Mouse (Mus musculus) heart, adult 18-20 months (tissue): ENCODE measurements at regions not wholly inside any gene's neighbourhood (a gene's known extent, or its start where the extent isn't known, plus 50 kb on each side); places are given as distances from the start of the nearest gene placed in this dataset.
A peak's percentile ranks its signal among the peaks of the same experiment; 100 is the strongest.

Experiments used
- DNase-seq, 2 experiments: peaks; one replicate each; pipeline ENCODE4 v3.0.0; 2021 to 2022; ENCODE audit warnings: mixed read lengths in 1 of 2

- peak; percentile 68 to 75 for DNase-seq
Measured at GRCm38 (mm10) chr10:17599246-17599645, 123.8 kb upstream of the Cited2 start.

DNA sequence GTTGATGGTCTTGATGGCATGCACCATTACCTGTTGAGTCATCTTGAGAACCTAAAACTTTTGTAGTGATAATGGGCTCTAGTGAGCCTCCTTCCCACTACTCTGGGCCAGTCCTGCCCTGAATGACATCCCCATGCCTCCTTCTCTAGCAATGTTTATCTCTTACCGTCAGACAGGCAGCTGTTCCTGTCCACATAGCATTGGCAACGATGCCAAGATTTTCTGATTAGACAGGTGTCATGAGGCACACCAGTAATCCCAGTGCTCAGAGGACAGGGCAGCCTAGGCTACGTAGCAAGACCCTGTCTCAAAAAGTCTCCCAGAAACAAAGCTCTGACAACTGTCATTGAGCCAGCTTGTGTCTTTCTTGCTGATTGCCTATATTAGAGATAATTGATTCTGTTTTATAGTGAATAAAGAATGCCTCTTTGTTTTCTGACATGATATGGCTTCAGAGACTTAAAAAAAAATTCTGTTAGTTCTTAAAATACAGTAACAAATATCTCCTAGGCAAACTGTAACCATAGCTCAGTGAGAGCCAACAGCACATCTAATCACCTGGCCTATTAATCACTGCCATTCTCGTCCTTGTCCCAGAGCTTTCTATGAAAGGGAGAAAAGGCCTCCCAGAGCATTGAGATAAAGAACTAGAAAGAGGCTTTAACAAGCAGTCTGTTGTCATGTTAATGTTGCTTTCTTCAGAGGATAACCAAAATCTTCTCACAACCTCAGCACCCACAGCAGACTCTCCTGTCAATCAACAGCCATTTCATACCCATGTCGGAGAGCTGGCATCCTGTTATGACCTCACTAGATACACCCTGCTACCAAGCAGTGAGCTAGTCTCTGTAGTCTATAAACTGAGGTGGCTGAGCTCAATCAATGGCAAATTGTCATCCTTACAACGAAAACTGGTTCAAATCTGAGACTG, 122.9 kb upstream of the Cited2 start:
- DNase-seq: no peak

DNA sequence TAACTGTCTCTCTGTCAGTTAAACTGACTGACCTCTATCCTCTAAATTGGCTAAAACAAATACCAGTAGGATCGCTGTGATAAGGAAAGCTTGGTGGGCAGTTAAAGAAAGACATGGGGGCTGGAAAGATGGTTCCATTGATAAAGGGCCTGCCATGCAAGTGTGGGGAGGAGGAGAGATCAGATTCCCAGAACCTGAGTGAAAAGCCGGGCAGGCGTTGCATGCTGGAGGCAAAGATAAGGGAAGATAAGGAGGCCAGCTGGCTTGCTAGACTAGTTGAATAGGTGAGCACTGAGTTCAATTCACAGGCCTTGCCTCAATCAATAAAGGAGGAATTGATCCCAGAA, 122.3 kb upstream of the Cited2 start:
- DNase-seq: no peak

DNA sequence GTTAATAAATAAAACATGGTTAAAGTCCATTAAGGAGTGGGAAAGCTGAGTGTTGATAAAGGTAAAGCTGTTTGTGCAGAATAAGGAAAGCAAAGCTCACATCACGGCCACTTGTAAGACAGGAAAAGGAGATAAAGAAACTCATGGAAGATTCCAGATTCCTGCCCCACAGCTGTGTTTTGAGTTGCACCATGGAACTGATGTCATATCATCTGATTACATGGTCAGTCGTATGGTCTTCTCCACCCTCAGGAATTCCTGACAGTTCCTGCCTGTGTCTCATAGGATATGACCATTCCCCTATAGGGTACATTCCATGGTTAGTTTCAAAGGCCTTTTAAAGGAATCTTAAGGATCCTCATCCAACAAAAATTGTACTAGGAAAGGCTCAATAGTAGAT, 120.6 kb upstream of the Cited2 start:
- DNase-seq: no peak

GRCm38 (mm10) chr10:17608220-17608619, 114.8 kb upstream of the Cited2 start:
- no peak for DNase-seq

GRCm38 (mm10) chr10:17610592-17610991, 112.4 kb upstream of the Cited2 start:
- DNase-seq: no peak

DNA sequence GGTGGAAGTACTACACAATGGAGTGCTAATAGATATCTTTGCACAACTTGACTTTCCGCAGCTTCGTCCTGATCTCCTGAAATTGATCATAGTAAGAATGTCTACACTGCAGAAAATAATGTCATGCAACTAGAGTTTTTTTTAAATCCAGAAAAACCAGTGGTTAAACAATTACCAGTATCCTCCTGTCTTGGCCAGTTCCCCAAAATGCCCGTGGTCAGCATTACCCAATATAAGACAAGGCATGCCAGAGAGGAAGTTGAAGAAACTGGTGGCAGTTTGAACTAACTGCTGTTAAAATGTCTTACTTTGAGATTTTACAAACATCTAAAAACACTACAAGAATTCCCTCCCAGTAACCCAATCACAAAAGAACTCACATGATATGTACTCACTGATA, 109.7 kb upstream of the Cited2 start:
- DNase-seq: peak in 1 of 2 experiments; percentile 44

DNA sequence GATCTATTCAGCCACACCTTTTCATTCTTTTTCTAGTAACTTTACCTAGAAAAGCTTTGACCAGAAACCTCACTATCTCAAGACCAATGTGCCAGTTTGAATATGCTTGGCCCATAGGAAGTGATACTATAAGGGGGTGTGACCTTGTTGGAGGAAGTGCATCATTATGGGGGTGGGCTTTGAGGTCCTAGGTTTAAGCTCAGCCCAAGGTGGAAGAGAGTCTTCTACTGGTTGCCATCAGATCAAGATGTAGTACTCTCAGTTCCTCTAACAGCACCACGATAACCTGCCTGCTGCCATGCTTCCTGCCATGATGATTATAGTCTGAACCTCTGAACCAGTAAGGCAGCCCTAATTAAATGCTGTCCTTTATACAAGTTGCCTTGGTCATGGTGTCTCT, 105.0 kb upstream of the Cited2 start:
- no peak for DNase-seq

GRCm38 (mm10) chr10:17619617-17620016, 103.4 kb upstream of the Cited2 start:
- DNase-seq: no peak

DNA sequence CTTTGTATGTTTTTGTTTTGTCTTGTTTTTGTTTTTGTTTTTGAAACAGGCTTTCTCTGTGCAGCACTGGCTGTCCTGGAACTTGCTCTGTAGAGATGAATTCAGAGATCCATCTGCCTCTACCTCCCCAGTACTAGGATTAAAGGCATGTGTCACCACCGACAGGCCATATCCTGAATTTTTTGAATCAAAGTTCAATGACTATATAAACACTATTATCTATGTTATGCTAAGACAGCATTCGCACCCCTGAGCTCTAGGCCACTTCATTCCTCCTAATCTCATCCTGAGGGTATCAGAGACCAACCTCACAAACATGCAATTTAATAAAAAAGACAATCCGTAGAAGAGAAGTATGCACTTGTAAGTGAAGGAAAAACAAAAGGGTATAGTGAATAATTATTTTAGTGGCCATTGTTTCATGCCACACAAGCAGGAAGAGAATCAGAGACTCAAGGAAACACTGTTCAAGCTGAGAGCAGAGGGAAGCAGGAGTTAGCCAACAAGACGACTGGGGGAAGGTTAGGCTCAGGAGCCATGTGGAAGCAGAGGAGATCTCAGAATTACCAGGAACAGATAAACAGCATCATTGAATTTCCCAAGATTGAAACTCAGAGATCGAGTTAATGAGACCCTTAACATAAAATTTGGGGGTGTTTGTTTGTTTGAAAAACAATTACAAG, 101.2 kb upstream of the Cited2 start:
- DNase-seq: no peak

- DNase-seq: no peak
Measured at GRCm38 (mm10) chr10:17622802-17623201, 100.2 kb upstream of the Cited2 start.

DNA sequence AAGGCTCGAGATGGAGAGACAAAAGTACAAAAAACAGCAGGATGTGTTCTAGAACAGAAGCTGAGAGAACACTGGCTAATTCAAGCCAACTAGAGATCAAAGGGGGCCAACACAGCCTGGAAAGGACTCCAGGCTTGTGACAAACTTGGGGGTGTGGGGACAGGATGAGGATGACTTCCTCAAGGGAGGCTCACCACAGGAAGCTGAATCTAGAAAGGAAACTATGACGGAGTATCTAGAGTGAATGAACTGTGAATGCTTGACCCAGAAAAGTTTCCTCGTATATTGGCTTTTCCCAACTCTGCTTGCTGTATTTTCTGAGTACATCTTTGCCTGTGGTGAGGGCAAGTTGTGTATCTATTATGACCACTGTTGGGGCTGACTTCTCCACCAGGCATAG, 93.3 kb upstream of the Cited2 start:
- peak in 1 of 2 experiments; percentile 15 for DNase-seq

DNA sequence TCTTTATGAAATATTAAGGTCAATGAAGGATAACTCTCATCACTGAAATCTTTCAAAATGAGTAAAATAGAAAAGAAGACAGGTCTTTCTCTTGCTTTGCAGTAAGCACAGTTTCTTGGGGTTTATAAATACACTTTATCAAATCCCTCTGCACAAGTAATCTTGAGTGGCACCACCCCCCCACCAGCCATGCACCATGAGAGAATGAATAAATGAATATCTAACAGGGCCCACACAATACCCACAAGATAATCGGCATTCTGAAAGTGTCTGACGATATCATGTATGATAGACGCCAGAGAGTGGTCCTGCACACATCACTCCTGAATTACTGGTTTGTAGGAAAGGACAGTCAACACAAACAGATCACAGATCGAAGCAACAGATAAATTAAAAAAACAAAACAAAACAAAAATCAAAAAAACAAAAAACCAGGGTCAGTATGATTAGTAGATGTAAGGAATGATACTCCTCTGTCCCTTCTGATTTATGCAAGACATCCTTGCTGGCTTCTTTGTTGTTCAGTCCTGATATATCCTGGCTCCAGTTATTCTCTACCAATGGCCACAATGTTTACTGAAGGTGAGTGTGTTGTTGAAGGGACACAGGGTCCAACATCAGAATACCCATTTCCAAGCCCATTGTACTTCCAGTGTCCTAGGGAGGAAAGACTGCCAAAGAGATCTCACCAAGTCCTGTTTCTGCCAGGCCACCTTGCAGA, 92.0 kb upstream of the Cited2 start:
- DNase-seq: no peak

DNA sequence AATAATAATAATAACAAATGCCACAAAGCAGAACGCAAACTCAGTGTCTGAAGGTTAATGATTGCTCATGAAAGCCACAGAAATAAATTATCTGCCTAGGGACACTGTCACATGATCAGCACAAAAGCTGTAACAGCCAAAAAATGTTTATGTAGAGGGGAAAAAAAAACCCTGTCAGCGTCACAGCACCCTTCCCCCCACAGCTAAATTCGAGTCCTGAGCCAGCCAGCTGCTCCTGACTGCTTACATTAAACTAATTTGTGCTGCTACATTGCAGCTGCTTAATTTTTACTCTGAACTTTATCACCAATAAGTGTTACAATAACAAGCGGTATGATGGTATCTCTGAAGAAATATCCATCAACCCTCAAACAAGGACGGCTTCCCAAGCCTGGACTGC, 91.2 kb upstream of the Cited2 start:
- DNase-seq: no peak

GRCm38 (mm10) chr10:17632959-17633674, 89.9 kb upstream of the Cited2 start:
- DNase-seq: no peak

DNA sequence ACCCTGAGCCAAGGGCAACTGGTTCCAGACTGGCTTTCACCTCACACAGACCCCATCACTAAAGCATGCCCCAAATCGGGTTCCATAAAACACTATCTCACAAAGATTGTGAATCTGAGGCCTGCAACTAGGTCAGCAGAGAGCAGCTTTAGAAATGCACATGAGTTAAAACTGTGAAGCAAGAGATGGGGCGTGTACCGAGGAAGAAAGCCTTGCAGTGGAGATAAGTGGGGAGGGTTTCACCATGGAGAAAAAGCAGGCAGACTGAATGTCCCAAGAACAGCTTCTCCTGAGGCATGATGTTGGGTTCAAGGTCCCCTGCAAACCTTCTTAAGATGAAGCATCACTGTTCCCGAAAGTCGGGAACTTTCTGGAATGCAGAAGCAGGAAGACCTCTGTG, 77.7 kb upstream of the Cited2 start:
- no peak for DNase-seq

DNA sequence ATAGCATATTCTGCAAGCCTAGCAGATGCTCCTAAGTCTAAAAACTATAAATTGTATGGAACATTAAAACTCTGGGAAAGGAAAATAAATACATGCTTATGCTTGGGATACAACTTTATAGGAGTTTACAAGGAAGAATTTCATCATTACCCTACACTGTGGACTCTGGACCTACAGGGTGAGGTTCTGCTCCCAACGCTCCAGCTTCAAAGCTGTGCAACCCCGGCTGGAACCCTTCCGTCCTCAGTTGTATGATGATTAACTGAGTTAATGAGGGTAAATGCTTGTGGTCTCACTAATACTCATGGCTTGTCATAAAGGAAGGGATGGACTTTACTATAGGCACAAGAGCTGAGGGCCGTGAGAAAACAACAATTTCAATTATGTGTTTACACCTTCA, 76.6 kb upstream of the Cited2 start:
- DNase-seq: no peak

DNA sequence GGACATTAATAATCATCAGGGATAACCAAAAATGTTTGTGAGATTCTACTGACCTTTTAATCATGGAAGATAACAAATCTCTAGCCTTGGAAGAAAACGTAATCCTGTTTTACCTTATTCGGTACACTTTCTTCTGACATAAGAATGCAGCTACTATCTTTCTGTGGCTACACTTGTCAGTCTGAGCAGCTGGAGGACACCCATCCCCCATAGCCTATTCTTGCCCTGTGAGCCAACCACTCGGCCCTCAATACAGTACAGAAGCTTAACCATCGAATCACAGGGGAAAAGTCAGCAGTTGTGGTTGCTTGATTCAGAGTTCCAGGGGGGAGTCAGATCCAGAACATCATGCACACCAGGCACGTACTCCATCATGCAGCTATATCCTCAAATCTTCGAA, 74.9 kb upstream of the Cited2 start:
- no peak for DNase-seq

GRCm38 (mm10) chr10:17650997-17651750, 71.8 kb upstream of the Cited2 start:
- DNase-seq: no peak

DNA sequence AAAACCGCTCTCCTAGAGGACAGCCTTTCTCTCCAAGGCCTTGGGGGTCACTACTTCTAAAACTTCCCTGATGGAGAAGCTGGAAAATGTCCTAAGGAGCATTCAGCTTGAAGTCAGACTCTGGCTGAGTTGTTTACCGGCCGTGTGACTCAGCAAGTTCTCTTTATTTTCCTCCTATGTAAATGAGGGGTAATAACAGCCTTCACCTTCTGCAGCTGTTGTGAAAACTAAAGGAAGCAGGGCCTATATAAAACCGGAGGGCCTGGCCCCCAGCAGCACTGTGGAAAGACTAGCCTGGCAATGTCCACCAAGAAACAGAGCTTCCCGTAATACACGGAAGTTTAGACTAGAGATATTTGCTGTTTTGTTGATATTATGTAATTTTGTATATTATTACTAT, 69.7 kb upstream of the Cited2 start:
- no peak for DNase-seq

GRCm38 (mm10) chr10:17653785-17654184, 69.2 kb upstream of the Cited2 start:
- no peak for DNase-seq
